Mouse (Mus musculus): ENCODE data around the gene Eef1akmt2. TPM values are rescaled to one million over a fixed set of nuclear protein-coding genes. Genes with fewer than 3 reads are reported as not detected.

The Eef1akmt2 gene
- total RNA-seq, 2 experiments from 2014 or later = 5.0 to 6.8 TPM

DNA sequence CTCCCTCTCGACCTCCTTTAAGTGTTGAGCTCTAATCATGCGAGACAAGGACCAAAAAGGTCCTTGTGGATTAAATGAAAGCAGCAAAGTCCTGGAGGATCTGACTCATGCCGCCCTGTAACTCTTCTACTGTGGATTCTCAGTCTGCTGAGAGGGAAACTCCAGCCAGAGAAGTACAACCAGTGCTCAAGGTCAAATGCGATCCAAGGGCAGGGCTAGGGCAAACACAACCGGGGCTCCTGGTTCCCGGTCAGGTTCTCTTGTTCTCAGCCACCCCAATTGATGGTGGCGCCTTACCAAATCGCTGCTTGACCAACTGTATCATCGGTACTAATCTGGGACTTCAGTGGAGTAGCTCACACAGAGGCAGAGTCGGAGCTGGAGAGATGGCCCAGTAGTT, 51.6 kb downstream of the Eef1akmt2 start:
- DNase-seq = no peak
- intact Hi-C loops (cut with DNase I) = no loop called here

DNA sequence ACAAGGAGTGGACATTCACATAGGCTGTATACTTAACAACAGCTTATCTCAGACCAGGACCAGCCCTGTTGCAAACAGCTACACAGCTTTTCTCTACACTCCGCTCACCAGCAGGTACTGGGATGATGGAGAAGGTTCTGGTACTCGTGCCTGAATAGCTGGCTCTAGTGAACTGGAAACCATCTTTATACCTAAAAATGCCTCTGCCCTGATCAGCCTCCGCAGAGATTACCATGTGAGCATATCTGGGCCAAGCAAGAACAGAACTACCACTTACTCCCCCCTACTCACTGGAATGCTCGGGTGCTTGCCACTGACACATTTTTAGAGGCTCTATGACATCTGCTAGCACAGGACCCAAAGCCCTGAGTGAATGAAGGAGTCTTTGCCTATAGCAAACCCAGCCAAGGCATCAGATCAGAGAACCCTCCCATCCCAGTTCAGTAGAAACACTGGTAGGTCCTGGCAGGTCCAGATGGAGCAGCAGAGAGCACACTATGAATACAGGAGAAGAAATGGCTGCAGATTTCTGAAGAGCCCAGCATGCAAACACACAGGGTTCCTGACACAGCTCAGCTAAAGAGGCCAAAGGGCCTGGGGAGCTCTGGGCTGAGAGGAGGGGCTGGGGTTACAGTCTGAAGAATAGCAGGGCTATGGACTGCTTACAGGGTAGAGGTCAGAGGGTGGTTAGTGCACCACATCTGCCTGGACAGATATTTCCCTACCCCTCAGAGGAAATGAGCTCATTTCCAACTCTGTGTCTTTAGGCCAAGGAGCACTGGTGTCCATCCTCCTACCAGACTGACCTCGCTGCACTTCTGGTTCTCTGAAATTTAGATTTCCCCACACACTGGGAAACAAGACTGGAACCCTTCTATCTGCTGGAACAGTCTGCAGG, 53.1 kb downstream of the Eef1akmt2 start:
- DNase-seq = peak in 1 of 2 experiments; percentile 13
- intact Hi-C loops (cut with DNase I) = no loop called here

DNA sequence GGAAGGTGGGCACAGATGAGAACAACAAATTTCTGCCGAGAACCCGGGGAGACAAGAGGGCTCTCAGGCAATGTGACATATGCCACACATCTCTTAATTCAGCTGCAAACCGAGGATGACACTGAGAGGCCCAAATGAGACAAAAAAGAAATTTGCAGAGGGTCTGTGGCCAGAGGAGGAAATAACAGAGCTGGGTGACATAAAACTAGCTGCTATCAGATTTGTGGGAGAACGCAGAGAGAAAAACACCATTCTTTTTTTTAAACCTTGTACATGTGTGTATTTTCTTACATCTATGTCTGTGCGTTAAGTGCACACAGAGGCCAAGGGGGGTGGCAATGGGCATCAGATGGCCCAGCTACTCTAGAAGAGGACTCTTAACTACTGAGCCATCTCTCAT, 57.3 kb downstream of the Eef1akmt2 start:
- intact Hi-C loops (cut with DNase I) = no loop called here

DNA sequence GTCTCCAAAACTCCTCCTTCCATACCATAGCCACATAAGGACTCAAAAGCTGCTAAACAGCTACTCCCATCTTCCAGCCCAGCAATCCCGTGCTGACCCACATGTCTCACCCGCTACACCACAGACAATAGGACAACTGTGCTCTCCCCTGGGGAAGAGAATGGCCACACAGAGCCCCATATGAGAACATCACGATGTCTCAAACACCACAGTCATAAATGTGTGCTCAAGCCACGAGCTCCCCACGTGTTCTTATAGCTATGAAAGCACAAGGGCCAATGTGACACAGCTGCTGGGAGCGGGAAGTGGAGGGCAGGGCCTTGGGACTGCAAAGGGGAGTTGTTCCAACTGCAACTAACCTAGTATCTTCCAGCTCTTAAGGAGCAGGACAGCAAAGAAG, 59.0 kb downstream of the Eef1akmt2 start:
- intact Hi-C loops (cut with DNase I) = no loop called here
- DNase-seq = no peak

More for the DNA sequence above, 57.3 kb downstream of the Eef1akmt2 start:
- no peak for DNase-seq

DNA sequence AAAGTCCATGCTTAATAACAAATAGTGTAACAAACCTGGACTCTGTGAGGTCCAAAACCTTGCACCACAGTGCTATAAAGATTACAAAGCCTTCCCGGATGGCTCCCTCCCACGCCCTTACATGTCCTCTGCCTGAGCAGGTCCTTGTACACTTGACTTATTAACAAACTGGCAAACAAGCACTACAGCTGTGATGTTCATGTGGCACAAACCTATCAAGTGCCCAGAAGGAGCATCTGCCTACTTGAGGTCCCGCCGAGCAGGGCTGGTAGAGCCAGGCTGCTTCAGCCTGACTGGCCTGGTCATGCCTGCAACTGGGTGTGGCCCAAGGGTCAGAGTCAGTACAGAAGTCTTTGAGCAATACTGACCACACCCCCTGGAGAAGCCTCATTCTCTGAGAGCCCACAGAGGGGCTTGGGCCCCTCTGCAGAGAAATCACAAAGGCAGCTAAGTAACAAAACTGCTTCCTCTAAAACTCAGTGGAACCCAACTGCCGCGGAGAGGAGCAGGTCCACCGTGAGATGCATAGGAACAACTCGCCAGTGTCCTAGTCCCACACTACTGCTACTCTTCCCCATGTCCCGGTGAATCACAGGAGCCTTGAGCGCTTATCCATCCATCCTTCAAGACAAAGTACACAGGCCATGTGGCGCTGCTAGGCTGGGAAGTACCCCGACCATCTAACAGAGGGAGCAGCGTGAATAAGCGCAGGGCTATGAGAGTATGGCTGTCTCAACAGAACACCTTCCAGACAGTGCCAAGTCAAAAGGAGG, 61.8 kb downstream of the Eef1akmt2 start:
- intact Hi-C loops (cut with DNase I) = no loop called here
- no peak for DNase-seq

DNA sequence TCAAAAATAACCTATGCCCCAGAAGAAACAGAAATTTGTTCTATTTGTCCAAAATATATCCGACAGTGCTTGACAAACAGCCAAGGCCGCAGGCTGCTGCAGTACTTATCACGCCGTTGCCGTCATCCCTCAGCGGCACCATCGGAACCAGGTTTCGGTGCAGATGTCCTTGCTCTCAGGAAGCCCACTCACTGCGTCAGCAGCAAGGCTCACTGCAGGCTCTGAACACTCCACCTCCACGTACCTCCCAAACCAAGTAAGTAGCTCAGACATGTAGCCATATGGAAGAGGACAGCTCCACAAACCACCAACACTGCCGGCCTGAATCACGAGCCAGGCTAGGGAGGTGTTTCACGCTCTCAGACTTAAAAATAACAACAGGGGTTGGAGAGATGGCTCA, 63.6 kb downstream of the Eef1akmt2 start:
- intact Hi-C loops (cut with DNase I) = no loop called here
- DNase-seq = no peak

DNA sequence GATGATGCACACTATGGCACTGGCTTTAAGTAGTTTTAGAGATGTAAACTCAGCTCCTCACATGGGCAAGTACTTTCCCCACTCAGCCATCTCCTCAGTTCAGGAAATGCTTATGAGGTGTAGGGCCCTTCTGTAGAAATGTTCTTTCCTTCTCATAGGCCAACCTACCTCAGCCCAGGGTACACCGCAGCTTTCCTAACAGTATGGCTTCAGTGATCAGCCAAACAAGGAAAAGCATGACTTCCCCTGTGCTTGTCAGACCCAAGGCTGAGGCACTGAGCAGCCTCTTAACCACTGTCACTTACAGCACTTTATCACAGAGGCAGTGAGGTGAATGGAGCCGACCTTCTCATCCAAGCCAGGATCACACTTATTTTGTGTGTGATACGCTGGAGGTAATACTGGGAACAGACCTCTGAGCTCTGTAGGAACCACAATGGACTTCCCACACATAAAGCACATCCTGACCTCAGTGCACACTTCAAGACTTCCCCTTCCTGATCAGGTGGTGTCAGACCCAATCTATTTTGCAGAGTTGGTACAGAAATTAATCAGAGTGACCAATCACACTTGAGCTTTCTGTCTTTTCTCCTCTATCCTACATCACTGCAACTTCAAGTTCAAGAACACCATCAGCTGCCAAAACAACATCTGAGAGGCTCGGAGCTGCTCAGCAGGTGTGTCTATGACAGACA, 64.8 kb downstream of the Eef1akmt2 start:
- DNase-seq = no peak
- intact Hi-C loops (cut with DNase I) = no loop called here

DNA sequence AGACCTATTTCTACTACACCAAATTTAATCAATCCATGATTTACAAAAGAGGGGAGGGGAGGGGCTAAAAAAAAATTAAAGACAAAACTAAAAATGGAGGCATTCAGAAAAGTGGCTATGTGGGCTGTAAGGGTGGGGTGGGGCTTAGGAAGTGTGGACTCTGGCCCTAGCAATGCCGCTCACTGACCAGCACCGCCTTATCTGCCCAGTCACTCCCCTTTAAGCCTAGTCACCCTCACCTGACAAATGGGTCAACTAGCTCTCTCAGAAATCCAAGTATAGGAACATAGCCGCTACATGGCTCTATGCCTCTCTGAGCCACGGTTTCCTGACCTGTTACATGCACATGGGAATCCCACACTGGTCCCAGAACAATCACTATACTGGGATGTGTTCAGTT, 65.5 kb downstream of the Eef1akmt2 start:
- no peak for DNase-seq
- intact Hi-C loops (cut with DNase I) = no loop called here

DNA sequence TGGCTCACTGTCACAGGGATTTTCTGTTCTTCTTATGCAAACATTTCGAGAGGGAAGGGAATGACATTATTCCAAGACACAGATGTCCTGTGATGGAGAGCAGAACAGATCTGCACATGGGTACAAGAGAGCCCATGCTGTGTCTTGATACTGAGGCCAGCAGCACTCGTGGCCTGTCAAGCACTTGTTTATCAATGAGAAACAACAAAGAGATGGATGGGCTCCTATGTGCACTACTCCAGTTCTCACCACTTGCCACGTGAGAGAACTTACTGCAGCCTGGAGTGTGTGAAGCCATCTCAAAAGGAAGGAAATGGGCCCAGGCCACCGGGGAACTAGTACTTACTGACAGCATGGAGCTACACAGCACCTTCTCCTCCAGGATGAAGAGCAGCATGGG, 66.0 kb downstream of the Eef1akmt2 start:
- intact Hi-C loops (cut with DNase I) = no loop called here
- DNase-seq = no peak

DNA sequence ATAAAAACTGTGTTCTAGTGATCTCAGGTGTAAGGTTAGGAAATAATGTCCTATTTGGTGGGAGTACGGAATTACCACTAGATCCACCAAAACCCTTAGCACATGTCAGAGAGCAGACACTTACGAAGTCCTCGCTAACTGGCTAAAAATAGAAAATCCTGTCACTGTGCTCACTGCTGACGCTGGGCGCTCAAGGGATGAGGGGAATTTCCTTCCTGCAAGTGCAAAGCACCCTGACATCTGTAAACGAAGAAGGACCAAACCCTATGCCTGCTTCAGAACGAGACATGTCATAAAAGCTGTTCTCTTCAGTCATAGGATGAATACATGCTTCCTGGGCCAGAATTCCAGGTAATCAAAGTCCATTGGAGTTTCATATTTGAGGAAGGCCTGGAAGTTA, 66.5 kb downstream of the Eef1akmt2 start:
- DNase-seq = no peak
- intact Hi-C loops (cut with DNase I) = no loop called here

DNA sequence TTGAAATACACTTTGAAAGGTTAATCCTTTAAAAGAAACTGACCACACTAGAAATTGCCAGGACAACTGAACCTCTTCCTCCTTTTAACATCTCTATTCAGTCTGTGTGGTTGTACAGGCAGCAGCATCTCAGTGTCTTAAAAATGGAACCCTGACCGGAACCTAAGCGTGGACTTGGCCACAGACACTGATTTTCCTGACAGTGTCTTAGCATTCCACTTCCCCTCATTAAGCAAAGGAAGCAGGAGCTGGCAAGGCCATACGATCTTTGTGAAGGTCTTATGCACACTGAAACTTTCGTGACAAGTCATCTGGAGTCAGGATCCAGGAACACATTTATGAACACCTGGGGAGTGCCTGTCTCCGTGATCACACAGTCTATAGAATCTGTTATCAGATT, 68.4 kb downstream of the Eef1akmt2 start:
- no peak for DNase-seq
- intact Hi-C loops (cut with DNase I) = no loop called here

DNA sequence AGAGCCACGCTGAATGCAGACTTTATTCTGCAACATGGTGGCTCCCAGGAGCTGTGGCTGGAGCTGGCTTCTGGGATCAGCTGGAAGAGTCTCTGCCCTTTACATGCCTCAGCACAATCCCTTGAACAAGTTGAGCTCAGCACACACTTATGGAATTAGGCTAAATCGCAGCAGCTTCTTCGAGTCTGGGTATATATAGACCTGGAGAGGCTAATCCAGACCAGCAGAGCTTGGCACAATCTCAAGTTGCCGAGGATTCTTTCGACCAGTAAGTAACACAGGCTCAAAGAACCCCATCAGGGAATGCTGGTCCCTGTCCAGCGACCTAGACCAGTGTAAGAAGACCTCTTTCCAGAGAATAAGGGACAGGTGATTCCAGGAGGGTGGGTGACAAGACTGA, 70.6 kb downstream of the Eef1akmt2 start:
- no peak for DNase-seq
- intact Hi-C loops (cut with DNase I) = no loop called here

DNA sequence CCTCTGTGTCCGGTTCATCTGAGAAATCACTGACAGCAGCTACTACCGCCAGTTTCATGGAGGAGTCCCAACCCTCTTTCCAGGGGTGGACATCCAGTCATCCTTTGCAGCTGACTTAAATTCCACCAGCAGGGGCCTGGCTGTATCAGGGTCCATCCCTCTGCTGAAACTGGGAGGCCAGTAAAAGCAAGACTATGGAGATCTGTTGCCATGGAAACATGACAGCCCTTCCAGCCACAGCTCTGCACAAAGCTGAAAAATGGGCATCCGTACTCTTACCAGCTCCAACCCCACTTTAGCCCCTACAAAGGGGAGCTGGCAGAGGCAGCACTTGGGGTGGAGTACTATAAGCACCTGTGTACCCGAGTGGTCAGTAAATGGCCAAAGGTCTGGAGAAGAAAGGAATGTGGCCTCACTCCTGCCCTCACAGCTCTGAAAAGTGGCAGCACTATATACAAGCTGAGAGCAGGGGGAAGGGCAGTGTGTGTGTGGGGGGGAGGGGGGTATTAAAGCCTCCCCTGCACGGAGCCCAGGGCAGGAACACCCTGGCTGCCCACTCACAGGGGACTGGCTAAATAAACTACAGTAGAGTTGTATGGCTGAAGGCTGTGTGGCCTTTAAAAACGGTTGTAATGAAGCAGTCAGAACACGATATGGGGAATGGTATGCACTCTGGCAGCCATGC, 71.2 kb downstream of the Eef1akmt2 start:
- no peak for DNase-seq
- intact Hi-C loops (cut with DNase I) = no loop called here

DNA sequence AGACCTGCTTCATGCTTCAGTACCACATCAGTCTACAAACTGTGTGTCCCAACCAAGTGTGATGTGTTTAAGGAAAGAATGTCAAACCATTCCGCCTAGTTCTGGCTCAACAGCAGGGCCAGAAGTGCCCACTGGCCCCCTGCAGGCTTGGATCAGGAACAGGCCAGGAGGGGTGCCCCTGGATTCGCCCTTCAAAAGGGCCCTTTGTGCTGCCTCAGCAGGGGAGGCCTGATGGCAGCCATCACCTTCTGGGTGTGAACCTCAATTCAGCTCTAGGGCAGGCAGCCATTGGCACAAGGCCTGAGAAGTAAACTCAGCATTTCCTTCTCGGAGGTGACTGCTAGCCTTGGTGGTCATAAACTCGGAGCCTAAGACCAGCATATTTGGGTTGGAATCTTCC, 71.9 kb downstream of the Eef1akmt2 start:
- no peak for DNase-seq
- intact Hi-C loops (cut with DNase I) = no loop called here

DNA sequence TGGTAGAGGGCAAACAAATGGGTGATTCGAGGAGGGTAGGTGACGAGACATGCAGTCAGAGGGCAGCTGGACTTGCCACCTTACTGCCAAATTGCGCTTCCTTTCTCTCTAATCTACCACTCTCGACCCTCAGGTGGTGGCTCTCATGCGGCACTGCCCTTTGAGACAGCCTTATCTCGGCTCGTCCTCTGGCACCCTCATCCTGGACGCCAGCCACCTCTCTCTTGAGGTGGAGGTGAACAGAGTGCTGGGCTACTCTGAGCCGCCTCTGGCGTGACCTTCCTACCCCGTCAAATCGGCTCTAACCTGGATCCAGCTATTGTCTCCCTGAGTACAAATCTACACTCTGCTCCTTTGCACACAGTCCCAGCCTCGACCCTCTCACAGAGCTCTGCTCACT, 73.8 kb downstream of the Eef1akmt2 start:
- no peak for DNase-seq
- intact Hi-C loops (cut with DNase I) = no loop called here

DNA sequence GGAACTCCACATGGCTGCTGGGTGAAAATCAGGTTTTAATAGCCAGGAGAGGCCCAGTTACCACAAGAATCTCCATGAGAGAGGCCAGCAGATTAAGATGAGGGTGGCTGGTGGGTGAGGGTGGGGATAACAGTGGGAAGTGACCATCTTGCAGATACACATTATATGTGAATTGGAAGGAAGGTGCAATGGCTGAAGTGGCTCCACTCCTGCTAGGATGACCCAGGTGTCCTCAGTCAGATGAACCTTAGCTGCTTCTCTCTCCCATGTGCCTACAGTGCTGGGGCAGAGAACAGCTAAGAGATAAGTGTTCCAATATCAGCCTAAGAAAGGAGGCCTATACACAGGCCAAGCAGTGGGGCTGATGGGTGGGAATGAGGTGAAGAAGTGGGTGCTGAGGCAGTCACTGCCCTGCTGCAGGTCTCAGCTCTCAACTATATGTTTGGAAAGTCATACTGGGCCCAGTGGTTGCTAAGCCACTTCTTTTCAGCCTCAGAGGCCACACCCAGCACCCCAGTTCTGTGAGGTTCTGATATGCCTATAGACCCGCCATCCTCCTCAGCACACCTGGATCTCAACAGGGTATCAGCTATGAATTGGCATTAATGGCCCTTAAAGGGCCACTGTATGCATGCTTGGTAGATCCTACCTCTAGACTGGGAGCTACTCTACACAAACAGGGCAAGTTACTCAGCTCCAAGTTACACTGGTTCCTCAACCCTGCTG, 74.6 kb downstream of the Eef1akmt2 start:
- intact Hi-C loops (cut with DNase I) = no loop called here
- no peak for DNase-seq
